Mouse (Mus musculus) thymus, postnatal 4 days (tissue): ENCODE data around the gene Mrps7.

ENCODE experiments used
- DNase-seq: peaks from one replicate; pipeline ENCODE4 v3.0.0; 2021

Mrps7 gene

DNA sequence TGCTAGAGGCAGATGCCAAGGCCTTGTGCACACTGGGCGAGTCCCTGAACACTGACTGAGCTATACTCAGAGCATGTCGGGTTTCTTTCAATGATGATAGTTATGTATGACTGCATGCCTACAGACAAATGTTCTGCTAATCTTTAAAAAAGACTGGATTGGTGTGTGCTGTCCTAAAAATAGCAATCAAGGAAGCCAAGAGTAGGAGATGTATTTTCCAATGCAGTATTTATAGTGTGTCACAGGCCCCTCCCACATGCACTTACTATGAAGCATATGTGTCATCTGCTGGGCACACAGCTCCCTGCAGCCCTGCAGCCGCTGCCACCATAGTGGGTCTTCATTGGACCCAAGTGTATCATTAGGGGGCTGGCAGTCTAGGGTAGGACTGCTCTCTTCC, 49.5 kb downstream of the Mrps7 start:
- DNase-seq, result no peak

DNA sequence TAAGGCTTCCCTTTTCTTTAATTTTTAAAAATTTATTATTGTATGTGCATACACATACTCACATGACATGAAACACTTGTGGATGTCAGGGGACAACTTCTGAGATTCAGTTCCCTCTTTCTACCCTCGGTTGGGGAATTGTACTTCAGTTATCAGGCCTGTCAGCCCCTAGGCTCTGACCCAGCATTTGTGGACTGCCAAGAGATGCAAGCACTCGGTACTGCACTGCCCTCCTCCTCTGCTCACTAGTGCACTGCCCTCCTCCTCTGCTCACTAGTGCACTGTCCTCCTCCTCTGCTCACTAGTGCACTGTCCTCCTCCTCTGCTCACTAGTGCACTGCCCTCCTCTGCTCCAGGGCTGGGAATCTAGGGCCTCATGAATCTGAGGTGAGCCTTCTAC, 50.4 kb downstream of the Mrps7 start:
- DNase-seq, result no peak
